Mouse (Mus musculus) monocyte, adult 2 months (primary cell): Measurements from ENCODE around the gene Ankrd13d.

Source experiments
- DNase-seq, 2 experiments: peaks; one replicate each; pipeline ENCODE4 v3.0.0; 2022; ENCODE audit warnings: low spot score in 2 of 2, low read depth in 1 of 2

Gene Ankrd13d

DNA sequence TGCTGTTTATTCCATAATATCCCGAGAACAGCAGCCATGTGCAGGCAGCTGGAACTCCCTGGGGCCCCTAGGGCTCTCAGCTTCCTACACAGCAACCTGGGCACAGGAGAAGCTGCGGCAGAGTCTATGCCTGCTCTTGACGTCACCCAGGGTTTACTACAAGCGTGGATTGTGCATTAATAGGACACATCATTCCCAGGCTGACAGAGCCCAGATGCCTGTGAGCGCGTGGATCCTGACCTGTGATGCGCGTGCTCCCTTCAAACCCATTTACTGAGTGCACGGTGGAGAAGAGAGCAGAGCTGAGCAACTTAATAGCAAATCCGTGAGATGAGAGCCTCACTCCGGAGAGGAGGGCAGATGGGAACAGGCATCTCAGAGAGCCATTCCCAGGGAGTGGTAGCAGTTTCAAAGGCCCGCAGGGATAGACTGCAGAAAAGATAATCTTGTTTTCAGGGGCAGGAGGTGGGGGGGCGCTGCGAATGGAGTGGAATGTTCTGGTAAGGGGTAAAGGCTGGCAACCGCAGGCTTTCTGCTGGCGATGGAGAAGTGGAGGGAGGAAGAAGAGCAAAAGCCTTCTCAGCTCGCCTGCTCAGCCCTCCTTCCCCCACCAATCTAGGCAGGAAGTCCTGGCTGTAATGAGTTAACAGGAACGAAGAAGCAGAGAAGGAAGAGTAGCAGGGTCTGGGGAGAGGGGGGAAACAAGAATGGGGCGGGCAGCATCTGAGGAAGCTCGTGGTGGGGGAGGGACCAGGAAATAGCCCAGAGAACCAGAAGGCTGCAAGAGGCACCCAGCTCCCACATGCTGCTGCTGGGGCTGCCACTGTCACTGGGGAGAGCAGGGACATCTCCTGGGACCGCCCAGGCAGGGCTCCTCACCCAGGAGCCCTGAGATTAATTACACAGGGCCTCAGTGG lies 19.1 kb upstream of the Ankrd13d start:
- peak in 1 of 2 experiments; percentile 52 for DNase-seq

DNA sequence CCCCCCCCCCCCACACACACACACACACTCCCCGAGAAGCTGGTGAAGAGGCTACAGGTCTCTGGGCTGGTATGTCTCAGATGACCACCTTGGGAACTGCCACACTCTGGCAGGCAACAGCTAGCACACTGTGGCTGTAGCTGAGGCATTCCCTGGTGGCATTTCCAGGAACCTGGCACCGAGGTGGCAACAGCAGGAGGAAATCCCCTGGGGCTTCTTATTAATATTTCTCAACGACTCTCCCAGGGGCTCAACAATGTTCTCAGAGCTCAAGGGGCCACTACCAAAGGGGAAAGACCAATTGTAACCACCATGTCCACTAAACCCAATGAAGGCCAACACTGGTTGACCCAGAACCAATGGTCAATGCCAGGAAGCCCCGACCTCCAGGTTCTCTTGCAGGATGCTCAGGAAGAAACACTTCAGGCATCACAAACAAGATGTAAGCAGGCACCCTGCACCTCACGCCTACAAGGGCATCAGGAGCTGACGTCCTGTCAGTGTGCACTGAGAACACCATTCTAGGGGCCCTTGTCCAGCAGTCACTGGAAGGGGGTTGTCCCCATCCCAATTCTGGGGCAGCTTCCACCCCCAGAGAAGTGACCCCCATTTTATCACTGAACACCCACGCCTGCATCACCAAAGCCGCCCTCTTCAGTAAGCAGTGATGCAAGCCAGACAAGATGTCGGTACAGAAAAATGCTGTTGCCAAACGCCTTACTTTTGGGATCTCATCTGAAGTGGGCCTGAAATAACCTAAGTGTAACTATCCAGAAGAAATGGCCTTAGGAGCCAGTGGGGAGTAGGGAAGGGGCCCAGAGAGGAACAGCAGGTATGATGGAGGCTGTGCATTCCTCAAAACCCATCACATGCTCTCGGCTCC lies 18.2 kb upstream of the Ankrd13d start:
- DNase-seq: no peak

DNA sequence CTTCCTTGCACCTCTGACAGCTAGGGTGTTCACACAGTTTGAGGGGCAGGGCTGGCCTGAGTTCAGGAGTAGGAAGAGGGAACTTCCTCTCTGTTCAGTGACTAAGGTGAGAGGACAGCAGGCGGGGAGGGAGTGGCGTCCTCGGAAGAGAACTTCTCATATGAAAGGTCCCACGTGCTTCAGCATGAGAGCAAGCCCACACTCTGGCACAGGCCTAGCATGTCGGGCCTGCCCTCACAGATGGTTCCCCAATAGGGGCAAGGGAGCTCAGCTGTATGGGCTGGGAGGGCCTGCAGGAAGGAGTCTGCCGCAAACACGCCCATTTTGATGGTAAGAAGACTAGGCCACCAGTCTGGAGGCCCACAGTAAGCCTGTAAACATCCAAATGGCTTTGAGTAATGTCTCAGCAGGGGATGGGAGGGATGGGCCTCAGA lies 17.4 kb upstream of the Ankrd13d start:
- peak; percentile 73 to 76 for DNase-seq

DNA sequence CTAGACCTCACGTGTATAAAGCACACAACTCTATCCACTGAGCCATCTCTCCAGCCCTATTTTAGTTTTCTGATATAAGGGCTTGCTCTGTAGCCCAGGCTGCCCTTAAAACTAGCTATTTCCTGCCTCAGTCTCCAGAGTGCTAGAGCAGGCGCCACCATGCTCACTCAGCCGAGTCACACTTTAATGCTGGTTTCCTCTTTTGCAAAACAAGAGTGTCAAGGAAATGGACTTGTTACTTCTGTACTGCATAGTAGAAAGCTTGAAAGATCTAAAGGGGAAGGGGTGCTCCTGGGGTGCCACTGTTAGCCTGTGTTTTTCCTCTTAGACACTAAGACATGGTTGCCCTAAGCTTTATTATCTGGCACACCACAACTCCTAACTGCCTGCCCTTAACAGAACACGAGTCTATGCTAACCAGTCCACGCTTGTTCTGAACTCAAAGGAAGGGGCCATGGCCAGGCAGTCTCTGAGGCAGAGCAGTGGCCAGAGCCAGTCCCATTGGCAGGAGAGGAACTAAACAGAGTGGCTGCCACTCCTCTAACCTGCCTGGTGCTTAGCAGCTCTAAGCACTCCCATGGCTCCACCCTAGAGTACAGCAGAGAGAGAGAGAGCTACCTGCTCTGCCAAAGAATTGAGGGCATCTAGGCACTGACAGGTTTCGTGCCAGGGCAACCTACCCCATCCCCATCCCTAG lies 16.8 kb upstream of the Ankrd13d start:
- DNase-seq: no peak

DNA sequence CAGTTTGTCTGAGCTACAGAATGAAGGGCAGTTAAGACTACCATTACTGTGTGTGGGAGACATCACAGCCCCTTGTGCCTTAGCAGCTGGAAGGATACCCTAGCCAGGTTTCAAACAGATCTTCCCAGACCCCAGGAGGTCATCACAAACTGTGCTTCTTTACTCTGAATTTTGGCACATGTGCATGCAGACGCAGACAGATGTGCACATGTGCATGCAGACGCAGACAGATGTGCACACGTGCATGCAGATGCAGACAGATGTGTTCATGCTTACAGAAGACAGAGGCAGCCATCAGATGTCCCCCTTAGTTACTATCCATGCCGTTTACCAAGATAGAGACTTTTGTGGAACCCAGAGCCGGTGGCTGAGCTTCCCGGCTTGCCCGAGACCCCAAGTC lies 16.2 kb upstream of the Ankrd13d start:
- no peak for DNase-seq

DNA sequence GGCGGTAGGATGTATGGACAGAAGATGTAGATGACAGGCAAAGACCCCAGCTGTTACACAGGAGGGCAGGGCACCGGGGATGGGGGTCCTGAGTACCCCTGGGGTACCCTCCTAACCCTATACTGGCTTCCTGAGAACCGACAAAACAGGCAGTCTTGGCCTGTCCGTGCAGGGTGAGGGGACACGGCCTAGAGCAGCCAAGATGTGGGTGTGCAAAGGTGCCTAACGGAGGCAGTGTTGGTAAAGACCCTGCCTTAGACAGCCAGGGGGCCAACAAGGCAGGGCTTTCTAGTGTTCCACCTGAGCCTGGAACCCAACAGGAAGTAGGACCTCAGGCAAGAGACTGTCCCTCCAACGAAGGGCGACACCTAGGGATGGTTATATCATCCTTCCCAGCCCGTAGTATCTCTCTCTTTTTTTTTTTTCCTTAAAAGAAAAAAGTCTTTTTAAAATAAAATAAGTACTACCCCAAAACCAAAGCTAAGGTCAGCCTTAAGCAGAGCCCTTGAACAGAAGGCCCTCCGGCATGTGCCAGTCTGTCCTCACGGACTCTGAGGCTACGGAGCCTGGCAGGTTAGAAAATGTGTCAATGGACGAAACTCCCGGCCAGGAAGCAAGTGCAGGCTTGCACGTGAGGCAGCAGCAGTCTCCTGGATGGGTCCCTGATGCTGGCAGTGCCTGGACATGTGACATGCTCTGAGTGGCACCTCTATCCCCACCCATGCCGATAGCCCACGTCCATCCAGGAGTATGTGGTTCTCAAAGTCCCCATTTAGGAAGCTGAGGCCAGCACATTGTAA lies 15.6 kb upstream of the Ankrd13d start:
- DNase-seq: no peak

DNA sequence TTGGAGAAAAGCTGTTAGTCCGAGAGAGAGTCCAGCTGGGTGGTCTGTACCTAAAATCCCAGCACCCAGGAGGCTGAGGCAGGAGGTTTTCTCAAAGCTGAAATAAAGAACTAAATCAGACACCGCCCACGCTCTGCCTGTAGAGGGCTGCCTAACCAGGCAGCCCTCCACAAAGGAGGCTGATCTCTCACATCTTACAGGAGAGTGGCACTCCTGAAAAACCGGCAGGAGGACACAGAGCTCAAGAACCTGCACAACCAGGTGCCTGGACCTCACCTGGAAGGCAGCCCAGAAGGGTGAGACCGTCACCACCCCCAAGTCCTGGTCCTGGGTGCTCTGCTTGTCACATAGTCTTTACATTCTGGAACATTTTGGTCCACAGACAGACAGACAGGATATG lies 14.9 kb upstream of the Ankrd13d start:
- no peak for DNase-seq

DNA sequence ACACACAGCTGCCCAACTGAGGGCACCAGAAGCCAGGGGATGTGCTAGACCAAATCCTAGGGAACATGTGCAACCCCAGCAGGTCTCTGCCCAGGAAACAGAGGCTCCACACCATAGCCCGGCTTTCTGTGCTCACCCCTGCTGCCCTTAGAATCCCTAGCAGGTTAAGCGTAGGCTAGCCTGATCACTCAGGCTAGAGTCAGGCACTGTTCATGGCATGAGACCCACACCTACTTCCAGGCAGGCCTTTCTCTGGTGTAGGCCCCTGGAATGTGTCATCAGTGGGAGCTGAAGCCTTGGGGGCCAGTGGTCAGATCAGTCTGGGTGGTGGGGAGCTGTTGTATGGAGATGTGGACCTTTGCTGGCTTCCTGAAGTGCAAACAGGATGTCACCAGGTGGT lies 13.7 kb upstream of the Ankrd13d start:
- DNase-seq: no peak

DNA sequence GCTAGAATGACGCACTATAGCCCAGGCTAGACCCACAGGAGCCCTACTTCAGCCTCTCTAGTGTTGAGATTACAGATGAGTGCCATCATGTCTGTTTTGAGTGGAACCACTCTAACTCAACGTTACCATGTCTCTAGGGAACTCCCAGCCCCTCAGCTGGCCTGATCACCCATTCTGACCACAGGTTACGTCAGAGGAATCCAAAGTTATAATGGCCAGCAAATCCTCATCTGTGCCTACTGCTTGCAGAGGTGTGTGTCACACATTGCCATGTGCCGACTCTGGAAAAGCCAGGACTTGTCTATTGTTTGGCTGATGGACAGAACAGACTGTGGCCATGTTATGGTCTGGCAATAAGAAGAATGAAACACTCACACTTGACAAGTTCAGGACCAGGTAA lies 12.5 kb upstream of the Ankrd13d start:
- no peak for DNase-seq

DNA sequence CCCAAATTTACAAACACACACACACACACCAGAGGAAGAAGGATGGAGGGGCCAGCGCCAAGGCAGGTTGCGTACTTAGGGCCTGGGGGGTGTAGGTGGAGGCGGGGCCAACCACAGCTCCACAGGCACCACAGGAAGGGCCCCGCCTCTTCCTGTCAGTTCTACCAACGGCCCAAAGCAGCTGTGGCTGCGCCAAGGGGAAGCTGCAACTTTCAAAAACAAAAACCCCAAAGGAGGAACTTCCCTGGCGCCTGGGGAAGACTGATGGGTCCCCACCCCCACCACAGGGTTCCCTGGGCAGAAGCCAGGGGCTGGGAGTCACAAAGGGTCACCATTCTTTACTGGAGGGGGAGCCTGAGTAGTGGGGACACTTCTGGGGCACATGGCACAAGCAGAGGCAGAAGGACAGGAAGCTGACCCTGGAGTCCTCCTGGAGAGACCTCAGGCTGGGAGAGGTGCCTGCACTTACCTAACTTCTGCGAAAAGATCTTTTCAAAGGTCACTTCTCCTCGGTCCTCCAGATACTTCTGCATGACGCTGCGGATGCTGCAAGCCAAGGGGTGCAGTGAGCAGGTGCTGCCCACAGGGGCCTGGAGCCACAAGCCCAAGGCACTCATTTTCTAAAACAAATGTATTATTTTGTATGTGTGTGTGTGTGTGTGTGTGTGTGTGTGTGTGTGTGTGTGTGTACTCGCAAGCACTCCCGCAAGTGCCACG lies 11.6 kb upstream of the Ankrd13d start:
- DNase-seq: peak; percentile 78 to 86

DNA sequence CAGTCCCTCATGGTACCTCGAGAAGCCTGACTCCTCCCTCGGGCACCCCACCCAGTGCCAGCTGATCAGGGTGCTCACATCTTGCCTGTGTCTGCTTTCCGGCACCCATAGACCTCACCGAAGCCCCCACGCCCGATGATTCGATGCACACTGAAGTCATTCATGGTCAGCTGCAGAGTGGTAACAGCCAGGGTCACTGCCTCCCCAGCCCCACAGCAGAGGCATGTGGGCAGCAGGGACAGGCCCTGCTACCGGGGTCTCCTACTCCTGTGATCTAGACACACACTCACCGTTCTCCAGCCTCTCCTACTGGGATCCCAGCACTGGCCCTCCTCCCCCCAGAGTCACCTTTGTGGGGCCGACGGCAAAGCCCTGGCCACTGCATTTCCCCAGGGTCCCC lies 8.2 kb upstream of the Ankrd13d start:
- DNase-seq: no peak

DNA sequence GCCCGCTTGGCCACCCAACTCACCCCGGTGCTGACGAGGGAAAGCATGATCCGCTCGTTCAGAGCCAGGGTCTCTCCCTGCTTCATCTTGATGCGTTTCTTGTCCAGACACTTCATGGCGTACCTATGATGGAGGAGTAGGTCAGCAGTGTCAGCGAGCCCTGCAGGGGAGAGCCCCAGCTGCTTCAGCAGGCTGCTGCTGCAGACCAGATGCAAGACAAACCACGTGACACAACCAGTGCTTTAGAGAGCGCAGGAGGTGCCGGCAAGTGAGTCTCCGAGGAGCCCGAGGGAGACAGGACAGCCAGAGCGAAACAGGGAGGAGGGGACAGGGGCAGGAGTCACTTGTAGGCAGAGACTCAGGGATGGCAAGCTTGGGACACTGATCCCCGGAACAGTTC lies 7.8 kb upstream of the Ankrd13d start:
- no peak for DNase-seq

DNA sequence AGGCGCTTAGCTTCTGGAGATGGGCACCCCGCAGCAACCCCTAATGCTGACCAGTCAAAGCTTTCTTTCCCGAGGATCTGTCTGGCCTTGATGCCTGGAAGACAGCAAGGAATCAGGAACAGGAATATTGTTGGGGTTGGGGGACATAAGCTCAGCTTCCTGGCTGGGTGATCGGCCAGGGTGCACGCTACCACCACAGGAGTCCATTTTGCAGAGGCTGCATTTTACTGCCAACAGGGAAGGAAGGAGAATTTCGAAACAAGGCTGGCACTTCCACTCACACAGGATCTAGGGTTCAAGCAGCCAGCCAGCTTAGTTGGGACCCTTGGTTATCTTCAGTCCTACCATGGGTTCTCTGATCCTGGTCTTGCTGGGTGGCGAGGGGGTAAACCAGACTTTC lies 716 bp upstream of the Ankrd13d start:
- DNase-seq: no peak

DNA sequence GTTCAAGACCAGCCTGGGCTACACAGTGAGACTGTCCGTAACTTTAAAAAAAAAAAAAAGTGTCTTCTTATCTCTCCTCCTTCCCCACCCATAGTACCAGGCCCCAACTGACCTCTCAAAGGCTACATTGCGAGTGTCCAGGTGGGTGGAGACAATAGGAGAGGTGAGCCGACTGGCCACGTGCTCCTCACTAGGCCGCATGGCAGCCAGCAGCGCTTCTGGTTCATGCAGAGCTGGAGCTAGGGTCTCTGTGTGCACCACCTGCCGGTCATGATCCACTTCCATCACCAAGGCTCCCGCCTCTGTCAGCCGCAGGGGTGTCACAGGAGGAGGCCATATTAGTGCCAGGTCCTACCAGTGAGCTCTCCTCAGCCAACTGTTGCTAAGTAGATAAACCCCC lies 2.5 kb downstream of the Ankrd13d start:
- no peak for DNase-seq

DNA sequence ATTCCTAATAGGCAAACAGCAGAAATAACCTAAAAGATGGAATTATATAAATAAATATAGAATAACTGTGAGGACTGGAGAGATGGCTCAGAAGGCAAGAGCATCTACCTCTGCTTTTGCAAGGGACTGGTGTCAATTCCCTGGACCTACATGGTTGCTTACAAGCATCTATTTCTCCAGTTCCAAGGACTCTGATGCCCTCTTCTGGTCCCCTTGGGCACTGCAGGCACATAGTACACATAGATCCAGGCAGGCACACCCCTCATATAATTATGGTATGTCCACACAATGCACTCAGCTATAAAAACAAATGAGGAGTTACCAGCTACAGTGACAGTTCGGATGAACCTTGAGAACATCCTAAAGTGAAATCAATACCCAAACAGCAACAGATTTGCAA lies 3.5 kb downstream of the Ankrd13d start:
- DNase-seq: no peak

DNA sequence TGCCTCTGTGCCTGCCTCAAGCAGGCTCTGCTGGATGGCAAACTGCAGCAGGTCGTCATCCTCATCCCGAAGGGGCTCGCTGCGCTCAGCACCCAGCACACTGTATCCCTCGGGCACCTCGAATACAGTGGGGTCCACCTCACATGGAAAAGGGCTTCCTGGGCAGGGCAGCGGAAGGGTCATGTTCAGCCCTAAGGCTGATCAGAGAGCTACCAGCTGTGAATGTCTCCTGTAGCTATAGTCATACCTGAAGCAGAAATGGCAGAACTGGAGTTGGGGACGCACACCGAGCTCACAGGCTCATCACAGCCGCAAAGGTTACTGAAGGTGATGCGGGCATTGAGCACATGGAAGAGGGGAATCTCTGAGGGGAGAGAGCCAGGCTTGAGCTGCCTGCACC lies 12.0 kb downstream of the Ankrd13d start:
- DNase-seq: no peak

DNA sequence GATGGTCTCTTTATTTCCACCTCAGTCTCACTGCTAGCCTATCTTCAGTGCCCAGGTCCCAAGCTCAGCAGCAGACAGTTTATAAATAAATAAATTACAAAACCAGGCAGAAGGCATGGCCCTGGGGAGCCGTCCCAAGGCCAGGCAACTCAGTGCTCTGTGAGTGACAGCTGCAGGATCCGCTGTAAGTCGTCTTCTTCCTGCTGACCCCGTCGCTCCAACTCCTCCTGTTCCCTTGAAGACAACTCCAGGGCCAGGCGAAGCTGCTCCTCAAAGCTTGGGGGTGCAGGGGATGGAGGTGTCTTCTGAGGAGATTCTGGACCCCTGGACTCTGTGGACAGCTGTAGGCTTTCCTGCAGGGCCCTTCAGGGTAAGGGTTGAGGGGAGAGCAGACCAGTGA lies 12.8 kb downstream of the Ankrd13d start:
- DNase-seq: no peak

DNA sequence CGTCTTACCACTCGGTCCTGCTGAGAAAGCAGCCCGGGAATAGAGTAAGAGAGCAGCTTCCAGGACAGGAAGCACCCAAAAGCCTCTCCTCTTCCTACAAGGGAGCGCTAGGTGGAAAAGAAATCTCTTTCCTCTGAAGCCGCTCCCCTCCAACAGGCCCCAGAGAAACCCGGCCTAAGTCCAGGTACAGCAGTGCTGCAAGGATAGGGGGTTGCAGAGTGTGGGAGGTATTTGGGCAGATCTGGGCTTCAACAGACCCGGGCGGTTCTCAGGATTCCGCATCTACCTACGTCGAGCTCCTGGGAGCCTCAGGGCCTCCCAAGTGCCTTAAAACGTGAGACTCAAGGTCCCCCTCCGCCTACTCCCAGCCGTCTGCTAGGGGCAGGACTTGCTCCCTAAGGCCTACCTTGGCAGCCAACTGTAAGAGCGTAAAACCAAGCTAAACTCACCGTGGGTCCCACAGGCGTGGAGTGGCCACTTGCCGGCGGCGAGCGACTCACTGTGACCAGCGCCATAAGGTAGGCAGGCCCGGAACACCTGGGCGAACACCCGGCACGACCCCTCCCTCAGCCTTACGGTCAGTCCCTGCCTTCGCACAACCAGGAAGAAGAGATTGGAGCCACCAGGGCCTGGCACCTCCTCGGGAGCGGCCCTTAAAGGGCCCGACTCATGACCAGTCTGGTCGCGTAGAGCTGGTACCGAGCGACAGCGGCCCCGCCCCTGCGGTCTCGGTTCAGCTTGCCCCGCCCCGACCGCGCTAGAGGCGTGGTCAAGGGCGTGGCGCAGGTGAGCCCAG lies 14.2 kb downstream of the Ankrd13d start, which contains the start of gene Ssh3:
TSS of gene Ssh3 (minus strand) at position 615 of the 796 bp plus-strand sequence.
- no peak for DNase-seq

DNA sequence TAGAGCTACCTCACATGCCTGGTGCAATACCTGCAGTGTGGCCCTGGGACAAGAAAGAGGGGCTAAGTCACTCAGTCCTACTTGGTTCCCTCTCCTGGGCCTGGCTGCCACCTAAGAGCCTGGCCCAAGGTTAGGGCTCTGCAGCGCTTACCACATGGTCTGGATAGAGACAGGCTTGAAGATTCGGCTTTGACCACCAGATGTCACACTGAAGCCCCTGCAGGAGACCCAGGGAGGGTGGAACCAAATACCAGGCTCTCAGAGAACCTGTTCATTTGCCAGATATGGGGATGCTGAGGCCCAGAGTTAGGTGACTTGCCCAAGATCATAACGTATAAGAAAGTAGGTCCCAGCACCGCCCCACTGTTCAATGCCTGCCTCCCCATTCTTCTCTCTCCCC lies 17.0 kb downstream of the Ankrd13d start:
- no peak for DNase-seq
